Mouse (Mus musculus): ENCODE data around the gene Siah2.

Gene Siah2

GRCm38 (mm10) chr3:58693331-58693730 lies 1.1 kb upstream of the Siah2 start:
- DNase-seq, result no peak

GRCm38 (mm10) chr3:58691374-58691939 lies 743 bp downstream of the Siah2 start:
- peak; percentile 22 for DNase-seq

- DNase-seq, result peak; percentile 47
These were observed 1.4 kb downstream of the Siah2 start for GRCm38 (mm10) chr3:58690619-58691373.

- DNase-seq, result no peak
These were observed 2.5 kb downstream of the Siah2 start for GRCm38 (mm10) chr3:58689721-58690120.

- DNase-seq, result no peak
These were observed 3.1 kb downstream of the Siah2 start for GRCm38 (mm10) chr3:58689105-58689504.

- no peak for DNase-seq
These were observed 3.6 kb downstream of the Siah2 start for GRCm38 (mm10) chr3:58688551-58688950.

- DNase-seq, result no peak
These were observed 5.3 kb downstream of the Siah2 start for GRCm38 (mm10) chr3:58686922-58687284.

- DNase-seq, result no peak
These were observed 5.8 kb downstream of the Siah2 start for GRCm38 (mm10) chr3:58686206-58686921.

- DNase-seq, result no peak
These were observed 6.8 kb downstream of the Siah2 start for GRCm38 (mm10) chr3:58685396-58685795.

- no peak for DNase-seq
These were observed 8.9 kb downstream of the Siah2 start for GRCm38 (mm10) chr3:58683346-58683745.

- no peak for DNase-seq
These were observed 9.9 kb downstream of the Siah2 start for GRCm38 (mm10) chr3:58682336-58682735.

GRCm38 (mm10) chr3:58681831-58682230 lies 10.4 kb downstream of the Siah2 start:
- DNase-seq, result no peak

GRCm38 (mm10) chr3:58680943-58681637 lies 11.1 kb downstream of the Siah2 start:
- DNase-seq, result no peak

GRCm38 (mm10) chr3:58679996-58680395 lies 12.2 kb downstream of the Siah2 start:
- DNase-seq, result no peak

- DNase-seq, result no peak
These were observed 13.3 kb downstream of the Siah2 start for GRCm38 (mm10) chr3:58678905-58679304.

GRCm38 (mm10) chr3:58678384-58678783 lies 13.8 kb downstream of the Siah2 start:
- DNase-seq, result no peak

- DNase-seq, result no peak
These were observed 14.6 kb downstream of the Siah2 start for GRCm38 (mm10) chr3:58677615-58678014.

- no peak for DNase-seq
These were observed 18.9 kb downstream of the Siah2 start for GRCm38 (mm10) chr3:58673295-58673694.

GRCm38 (mm10) chr3:58672481-58673183 lies 19.6 kb downstream of the Siah2 start:
- DNase-seq, result no peak

GRCm38 (mm10) chr3:58671616-58672250 lies 20.5 kb downstream of the Siah2 start:
- DNase-seq, result no peak

- no peak for DNase-seq
These were observed 28.2 kb downstream of the Siah2 start for GRCm38 (mm10) chr3:58663970-58664369.

- no peak for DNase-seq
These were observed 31.6 kb downstream of the Siah2 start for GRCm38 (mm10) chr3:58660636-58661035.
